Mouse (Mus musculus) heart, postnatal 0 days (tissue): Measurements from ENCODE around the gene Oit3.

ENCODE experiments used
- CTCF ChIP-seq: IDR thresholded peaks from 2 replicates; pipeline ENCODE4 v1.5.1; 2016; ENCODE audit warnings: antibody characterized with exemption, control low read depth, low read depth
- EP300 ChIP-seq: IDR thresholded peaks from 2 replicates; pipeline ENCODE4 v1.6.1; 2016; ENCODE audit warnings: antibody characterized with exemption, low read depth

- TF ChIP-seq CTCF (no peak), EP300 (no peak)
Measured at GRCm38 (mm10) chr10:59410264-59410663, 31.3 kb downstream of the Oit3 start.
